Mouse (Mus musculus) CH12.LX (cell line): ENCODE measurements at regions not wholly inside any gene's neighbourhood (a gene's known extent, or its start where the extent isn't known, plus 50 kb on each side); places are given as distances from the start of the nearest gene placed in this dataset.

ENCODE experiments used
- EP300 ChIP-seq: IDR thresholded peaks from 2 replicates; pipeline ENCODE4 v1.6.1; 2011; ENCODE audit warnings: low read length, improper control_type of control experiment
- NELFE ChIP-seq: IDR thresholded peaks from 2 replicates; pipeline ENCODE4 v1.6.1; 2011; ENCODE audit warnings: low read depth, low read length, improper control_type of control experiment
- USF1 ChIP-seq: IDR thresholded peaks from 2 replicates; pipeline ENCODE4 v1.6.1; 2014; ENCODE audit warnings: low read depth, mild to moderate bottlenecking, inconsistent platforms, low read length, improper control_type of control experiment

DNA sequence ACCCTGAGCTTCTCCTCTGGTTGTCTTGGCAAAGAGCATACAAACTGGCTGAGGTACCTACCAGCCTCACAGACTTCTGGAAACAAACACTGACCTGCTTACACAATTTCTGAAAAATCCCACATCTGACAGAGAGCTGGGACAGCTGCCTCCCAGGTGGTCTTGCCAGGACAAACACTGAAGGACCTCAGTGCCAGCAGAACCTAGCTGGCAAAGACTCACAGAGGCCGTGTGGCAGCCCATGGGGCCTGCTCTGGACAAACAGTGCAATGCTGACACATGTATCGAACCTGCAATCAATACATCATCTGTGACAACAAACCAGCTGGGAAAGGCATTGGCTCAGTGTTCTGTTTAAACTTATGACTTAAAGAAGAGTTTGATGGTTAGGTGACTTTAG, 167.4 kb downstream of the Pax1 start:
- no peak for TF ChIP-seq NELFE
- TF ChIP-seq EP300 = no peak
- TF ChIP-seq USF1 = no peak
